Mouse (Mus musculus) small intestine, adult 2 months (tissue): ENCODE data around the gene Unc80. TPM values are rescaled to one million over a fixed set of nuclear protein-coding genes. Genes with fewer than 3 reads are reported as not detected.

ENCODE experiments used
- H3K27ac ChIP-seq: fragments of 200-500 bp; 2 replicates; pipeline ENCODE4 v1.5.1; 2012; ENCODE audit warnings: low read depth, low read length, control low read depth, inconsistent platforms; ENCODE audit not compliant: insufficient read depth
- H3K27me3 ChIP-seq: fragments of 200-500 bp; 2 replicates; pipeline ENCODE4 v1.6.1; 2012; ENCODE audit warnings: mild to moderate bottlenecking, moderate library complexity, low read length, inconsistent platforms; ENCODE audit not compliant: control insufficient read depth, insufficient read depth
- H3K36me3 ChIP-seq: fragments of 200-500 bp; 2 replicates; pipeline ENCODE4 v1.6.1; 2012; ENCODE audit warnings: mild to moderate bottlenecking, low read length, control low read depth, inconsistent platforms; ENCODE audit not compliant: control insufficient read depth, insufficient read depth
- H3K4me1 ChIP-seq: fragments of 200-500 bp; 2 replicates; pipeline ENCODE4 v1.6.1; 2012; ENCODE audit warnings: low read length, inconsistent platforms, mixed read lengths; ENCODE audit not compliant: control insufficient read depth, insufficient read depth, insufficient read length
- H3K4me3 ChIP-seq: fragments of 200-500 bp; 2 replicates; pipeline ENCODE4 v1.5.1; 2012; ENCODE audit warnings: low read depth, mild to moderate bottlenecking, control low read depth, inconsistent platforms, low read length, moderate library complexity
- CTCF ChIP-seq: fragments of 200-500 bp; IDR thresholded peaks from 2 replicates; pipeline ENCODE4 v1.5.1; 2012; ENCODE audit warnings: low read depth, mild to moderate bottlenecking, control low read depth, inconsistent platforms, low read length, moderate library complexity, mixed read lengths; ENCODE audit not compliant: insufficient replicate concordance, insufficient read length; ENCODE audit errors: extremely low read depth
- POLR2A ChIP-seq: fragments of 200-500 bp; IDR thresholded peaks from 2 replicates; pipeline ENCODE4 v1.6.1; 2012; ENCODE audit warnings: low read depth, mild to moderate bottlenecking, control low read depth, inconsistent platforms, low read length, moderate library complexity
- WGBS: fragments of 180-500 bp; shearing (Covaris S2); methylation state at CpG from one replicate; pipeline ENCODE4 v1.1.7; 2018; 5-methylcytosine and 5-hydroxymethylcytosine counted together
- polyA plus RNA-seq: library from polyadenylated mRNA; depleted of rRNA; stranded (reverse); fragments of >200 nt; gene quantifications from 2 replicates; pipeline ENCODE4 v1.2.3, GENCODE M21; 2012

Gene Unc80
- polyA plus RNA-seq, 1 experiment = 0.19 TPM

DNA sequence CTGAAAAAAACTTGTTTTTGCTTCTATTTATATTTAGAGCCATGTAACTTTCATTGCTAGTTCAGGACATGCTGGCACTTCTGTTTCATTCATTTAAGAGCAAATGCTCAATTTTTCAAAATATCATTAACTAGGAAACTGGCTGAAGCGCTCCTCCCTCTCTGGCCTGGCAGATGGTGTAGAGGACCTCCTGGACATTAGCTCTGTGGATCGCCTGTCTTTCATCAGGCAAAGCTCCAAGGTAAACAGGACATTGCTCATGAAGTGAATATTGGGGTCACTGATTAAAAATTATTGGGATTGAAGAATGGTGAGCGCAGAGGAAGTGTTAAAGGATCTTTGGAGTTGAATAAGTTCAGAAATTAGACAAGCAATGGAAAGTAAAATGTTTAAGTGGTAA is 82.6 kb downstream of the Unc80 start:
- H3K27ac ChIP-seq = no peak overlapping the region
- TF ChIP-seq CTCF (no peak), POLR2A (no peak)
- WGBS = 68% methylated on average over 3 of the region's 3 CpGs
- H3K36me3 ChIP-seq = no peaks in the 10 kb centered on the region
- H3K4me3 ChIP-seq = no peak overlapping the region
- H3K4me1 ChIP-seq = no peaks in the 10 kb centered on the region
- H3K27me3 ChIP-seq = no peaks in the 10 kb centered on the region

DNA sequence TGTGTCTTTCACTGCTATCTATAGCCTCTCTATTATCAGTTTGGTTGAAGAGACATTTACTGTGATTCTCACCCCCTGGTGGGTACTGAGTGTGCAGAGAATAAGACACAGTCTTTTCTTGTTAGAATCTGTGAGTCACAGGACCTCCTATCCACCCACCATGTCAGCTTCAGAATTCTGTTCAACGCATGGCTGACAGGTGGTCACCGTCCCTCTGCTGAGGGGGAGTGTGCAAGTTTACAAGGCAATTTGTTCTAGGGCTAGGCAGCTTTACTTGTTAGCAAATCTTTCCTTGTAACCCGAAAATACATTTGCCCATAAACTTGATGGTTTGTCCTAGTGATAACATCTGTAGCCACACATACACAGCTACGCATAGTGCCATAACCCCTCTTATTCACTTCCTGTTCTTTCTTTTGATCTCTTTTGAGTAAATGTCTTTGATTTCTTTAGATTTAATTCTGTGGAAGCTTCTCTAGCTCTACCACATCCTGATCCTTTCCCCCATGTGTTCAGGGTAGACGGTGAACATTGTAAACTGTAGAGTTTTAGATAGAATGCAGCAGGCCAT is 84.3 kb downstream of the Unc80 start:
- no peak overlapping the region for H3K27ac ChIP-seq
- H3K4me3 ChIP-seq = no peak overlapping the region
- H3K27me3 ChIP-seq = no peaks in the 10 kb centered on the region
- WGBS = 70% methylated on average over 5 of the region's 5 CpGs
- H3K36me3 ChIP-seq = no peaks in the 10 kb centered on the region
- H3K4me1 ChIP-seq = no peaks in the 10 kb centered on the region
- TF ChIP-seq CTCF (no peak), POLR2A (no peak)

DNA sequence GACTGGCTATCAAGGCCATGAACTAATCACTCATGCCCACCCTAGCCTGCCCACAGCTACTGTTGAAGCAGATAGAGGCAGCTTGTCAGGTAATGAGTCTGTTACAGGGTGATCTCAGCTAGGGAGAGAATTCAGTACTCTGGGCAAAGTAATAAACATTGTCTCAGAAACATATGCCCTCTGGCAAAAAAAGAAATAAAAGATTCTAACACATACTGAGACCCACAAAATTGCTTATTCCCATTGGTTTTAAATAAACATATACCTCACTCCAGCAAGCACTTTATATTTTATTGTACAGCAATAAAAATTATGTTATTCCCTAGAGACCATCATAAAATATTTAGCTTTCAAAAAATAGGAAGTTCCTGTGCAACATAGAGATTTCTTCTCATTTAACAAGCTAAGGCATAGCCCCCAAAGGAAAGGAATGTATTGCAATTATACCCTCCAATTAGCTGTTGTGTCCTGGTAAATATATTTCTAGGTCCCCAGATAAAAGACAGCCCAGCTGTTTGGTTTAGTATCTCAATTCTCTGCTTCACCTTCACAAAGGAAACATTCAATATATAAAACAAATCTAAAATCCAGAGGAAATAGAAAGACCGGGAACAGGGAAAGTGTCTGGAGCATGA is 93.6 kb downstream of the Unc80 start:
- Histone ChIP-seq H3K27ac (no peak overlapping the region), H3K4me3 (no peak overlapping the region), H3K27me3 (no peaks in the 10 kb centered on the region), H3K36me3 (no peaks in the 10 kb centered on the region), H3K4me1 (no peaks in the 10 kb centered on the region)
- no peak for TF ChIP-seq POLR2A
- TF ChIP-seq CTCF = no peak
- 90% methylated on average over 1 of the region's 1 CpGs for WGBS

DNA sequence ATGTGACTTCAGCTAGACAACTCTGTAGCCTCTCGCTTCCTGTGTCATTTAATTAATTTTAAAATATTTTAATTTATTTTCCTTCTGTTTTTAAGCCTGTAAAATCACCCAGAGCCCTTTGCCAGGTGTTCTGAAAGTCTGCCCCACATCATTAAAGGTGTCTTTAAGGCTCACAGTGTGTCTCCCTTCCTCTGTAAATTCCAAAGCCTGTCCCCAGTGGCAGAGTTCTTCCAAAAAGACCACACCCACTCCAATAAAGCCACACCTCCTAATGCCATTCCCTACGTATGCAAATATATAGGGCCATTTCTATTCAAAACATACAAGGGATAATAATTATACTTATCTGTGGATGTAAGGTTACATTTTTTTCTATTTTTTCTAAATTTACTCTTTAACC is 94.2 kb downstream of the Unc80 start:
- Histone ChIP-seq H3K27ac (no peak overlapping the region), H3K27me3 (no peaks in the 10 kb centered on the region), H3K4me3 (no peak overlapping the region), H3K4me1 (no peaks in the 10 kb centered on the region), H3K36me3 (no peaks in the 10 kb centered on the region)
- 63% methylated on average over 2 of the region's 2 CpGs for WGBS
- TF ChIP-seq POLR2A (no peak), CTCF (no peak)

DNA sequence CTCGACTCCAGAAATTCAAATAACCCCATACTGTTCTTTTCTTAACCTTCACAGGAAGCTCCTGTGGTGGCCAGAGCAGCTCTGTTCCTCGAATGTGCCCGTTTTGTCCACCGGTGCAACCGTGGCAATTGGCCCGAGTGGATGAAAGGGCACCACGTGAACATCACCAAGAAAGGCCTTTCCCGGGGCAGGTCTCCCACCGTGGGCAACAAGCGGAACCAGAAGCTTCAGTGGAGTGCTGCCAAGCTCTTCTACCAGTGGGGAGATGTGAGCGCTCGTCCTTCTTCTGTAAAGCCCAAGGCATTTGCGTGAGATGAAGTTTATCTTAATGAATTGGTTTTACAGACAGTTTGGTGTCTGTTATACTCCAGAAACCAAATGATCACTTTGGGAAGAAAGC is 101.6 kb downstream of the Unc80 start:
- no peak overlapping the region for H3K4me3 ChIP-seq
- 88% methylated on average over 13 of the region's 13 CpGs for WGBS

DNA sequence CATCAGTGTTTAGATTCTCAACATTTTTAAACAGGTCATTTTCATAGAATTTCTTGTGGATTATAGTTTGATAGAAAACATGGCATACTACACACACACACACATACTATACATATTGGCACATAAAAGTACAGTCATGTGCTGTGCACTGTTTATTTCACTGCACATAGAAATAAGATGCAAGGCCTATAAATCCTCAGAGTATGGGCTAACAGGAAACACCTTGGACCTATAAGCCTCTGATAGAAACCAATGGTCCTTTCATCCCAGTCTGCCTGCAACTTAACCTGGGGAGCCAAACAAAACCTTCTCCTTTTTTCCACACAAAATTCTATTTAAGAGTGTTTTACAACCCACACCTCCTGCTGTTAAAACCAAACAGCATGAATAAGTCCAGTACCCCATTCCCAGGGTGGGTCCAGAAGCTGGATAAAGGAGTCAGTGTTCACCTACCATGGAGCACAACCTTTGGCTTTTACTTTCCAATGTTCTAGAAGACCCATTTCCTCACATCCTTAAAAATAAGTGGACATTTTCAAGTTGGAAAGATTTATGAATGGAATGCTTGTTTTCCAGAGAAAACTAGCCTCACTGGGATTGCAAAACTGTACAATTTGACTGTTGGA is 129.1 kb downstream of the Unc80 start:
- Histone ChIP-seq H3K4me1 (no peaks in the 10 kb centered on the region), H3K27ac (no peak overlapping the region), H3K36me3 (no peaks in the 10 kb centered on the region), H3K27me3 (no peaks in the 10 kb centered on the region), H3K4me3 (no peak overlapping the region)
- no peak for TF ChIP-seq POLR2A
- TF ChIP-seq CTCF = no peak

More for the DNA sequence above, 101.6 kb downstream of the Unc80 start:
- no peak for TF ChIP-seq POLR2A
- TF ChIP-seq CTCF = no peak
- no peaks in the 10 kb centered on the region for H3K27me3 ChIP-seq
- H3K27ac ChIP-seq = no peak overlapping the region
- no peaks in the 10 kb centered on the region for H3K4me1 ChIP-seq
- H3K36me3 ChIP-seq = no peaks in the 10 kb centered on the region

DNA sequence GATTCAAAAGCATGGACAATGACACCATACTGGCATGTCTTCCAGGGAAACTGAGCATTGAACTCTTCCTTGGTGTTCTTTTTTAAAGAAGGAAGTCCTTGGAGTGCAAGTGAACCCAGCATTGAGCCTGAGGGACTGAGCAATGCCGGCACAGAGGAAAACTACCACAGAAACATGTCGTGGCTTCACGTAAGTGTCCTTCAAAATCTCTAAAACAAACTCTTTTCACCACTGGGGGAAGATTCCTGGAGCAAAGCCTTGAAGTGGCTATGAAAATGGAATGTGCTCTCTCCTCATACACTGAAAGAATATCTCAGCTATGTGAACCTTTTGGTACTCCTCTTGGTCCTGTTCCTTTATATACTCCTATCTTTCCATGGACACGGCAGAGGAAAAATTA is 140.1 kb downstream of the Unc80 start:
- Histone ChIP-seq H3K27ac (no peak overlapping the region), H3K4me1 (no peaks in the 10 kb centered on the region), H3K36me3 (no peaks in the 10 kb centered on the region), H3K4me3 (no peak overlapping the region), H3K27me3 (no peaks in the 10 kb centered on the region)
- WGBS = 81% methylated on average over 4 of the region's 4 CpGs
- no peak for TF ChIP-seq CTCF
- no peak for TF ChIP-seq POLR2A
